Mouse (Mus musculus) bone marrow, adult 2 months (tissue): ENCODE results near the gene Cbarp. TPM values are rescaled to one million over a fixed set of nuclear protein-coding genes. Genes with fewer than 3 reads are reported as not detected.

Experiments used
- H3K27ac ChIP-seq: fragments of 200-500 bp; 2 replicates; pipeline ENCODE4 v1.5.1; 2012; ENCODE audit warnings: low read depth, mild to moderate bottlenecking, control low read depth, inconsistent platforms, low read length; ENCODE audit not compliant: control insufficient read depth, poor library complexity, insufficient read depth
- H3K4me1 ChIP-seq: fragments of 200-500 bp; 2 replicates; pipeline ENCODE4 v1.6.1; 2011; ENCODE audit warnings: low read length; ENCODE audit not compliant: control insufficient read depth, insufficient read depth
- H3K4me3 ChIP-seq: fragments of 200-500 bp; replicated peaks from 2 replicates; pipeline ENCODE3; 2011; ENCODE audit warnings: mild to moderate bottlenecking, low read depth, low read length, control low read depth; ENCODE audit not compliant: control insufficient read depth
- CTCF ChIP-seq: fragments of 200-500 bp; IDR thresholded peaks from 2 replicates; pipeline ENCODE4 v1.5.1; 2011; ENCODE audit warnings: low read length, control low read depth; ENCODE audit not compliant: control insufficient read depth, insufficient read depth
- POLR2A ChIP-seq: fragments of 200-500 bp; IDR thresholded peaks from 2 replicates; pipeline ENCODE4 v1.6.1; 2011; ENCODE audit warnings: low read depth, mild to moderate bottlenecking, control low read depth, low read length, borderline replicate concordance; ENCODE audit not compliant: control insufficient read depth
- WGBS: fragments of 180-500 bp; shearing (Covaris S2); methylation state at CpG from one replicate; pipeline ENCODE4 v1.1.7; 2018; 5-methylcytosine and 5-hydroxymethylcytosine counted together
- polyA plus RNA-seq: library from polyadenylated mRNA; stranded (reverse); fragments of >200 nt; gene quantifications from 2 replicates; pipeline ENCODE4 v1.2.4, GENCODE M21; 2011; ENCODE audit warnings: low replicate concordance; ENCODE audit not compliant: missing spikeins, insufficient read depth, insufficient read length

The Cbarp gene
- polyA plus RNA-seq, 1 experiment = 3.7 TPM

DNA sequence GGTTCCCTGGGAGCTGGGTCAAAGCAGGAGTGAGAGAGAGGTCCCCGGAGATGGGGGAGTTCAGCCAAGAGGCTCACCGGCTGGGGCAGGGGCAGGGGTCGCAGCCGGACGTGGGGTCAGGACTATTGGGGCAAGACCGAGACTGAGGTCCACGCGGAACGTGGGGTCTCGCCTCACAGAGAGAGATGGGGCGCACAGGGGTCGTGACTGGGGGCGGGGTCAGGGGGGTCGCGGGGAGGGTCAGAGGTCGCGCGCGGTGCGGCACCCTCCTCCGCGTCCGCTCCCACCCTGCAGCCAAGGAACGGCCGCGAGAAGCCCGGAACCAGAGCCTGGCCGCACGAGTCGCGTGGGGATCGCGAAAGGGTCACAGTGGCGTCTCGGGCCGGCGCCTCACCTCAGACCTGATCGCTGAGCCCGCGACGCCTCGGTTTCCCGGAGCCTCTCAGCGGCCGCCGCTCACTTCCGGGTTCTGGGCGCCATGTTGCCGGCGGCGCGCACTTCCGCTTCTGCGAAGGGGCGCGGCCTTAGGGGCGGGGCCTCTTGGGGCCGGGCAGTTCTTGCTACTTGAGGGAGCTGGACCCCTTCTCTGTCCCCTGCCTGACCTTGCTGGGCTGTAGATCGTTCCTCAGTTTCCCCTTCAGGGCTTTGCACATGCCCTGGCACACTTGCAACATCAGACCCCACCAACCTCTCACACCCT lies 38.3 kb downstream of the Cbarp start:
- WGBS = 1% methylated on average over 59 of the region's 59 CpGs
- TF ChIP-seq CTCF = no peak; the same call in 1 of the 2 replicates
- TF ChIP-seq POLR2A = peak; percentile 94; the same call in 1 of the 2 replicates
- Histone ChIP-seq H3K27ac (peak overlapping the region; percentile 96), H3K4me1 (peaks cover 13% of the 10 kb centered on the region), H3K4me3 (peak overlapping the region; percentile 97)

DNA sequence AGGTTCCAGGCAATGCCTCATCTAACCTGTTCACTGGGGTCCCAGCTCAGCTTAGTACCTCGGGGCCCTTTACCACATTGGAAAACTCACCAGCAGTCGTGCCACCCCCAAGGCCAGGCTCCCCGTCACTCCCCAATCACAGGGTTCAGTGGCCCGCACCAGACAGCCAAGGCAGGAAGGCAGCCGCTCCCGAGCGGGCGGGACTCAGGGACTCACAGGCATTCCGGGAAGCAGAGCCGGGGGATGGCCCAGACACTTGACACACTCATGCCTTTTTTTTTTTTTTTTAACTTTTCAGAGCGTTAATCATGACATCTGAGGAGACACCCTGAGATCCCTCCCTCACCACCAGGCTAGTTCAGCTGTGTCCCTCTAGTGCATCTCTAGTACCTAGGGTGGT lies 39.7 kb downstream of the Cbarp start:
- H3K27ac ChIP-seq = peak overlapping the region; percentile 17; the same call in 1 of the 2 replicates
- 72% methylated on average over 11 of the region's 11 CpGs for WGBS

DNA sequence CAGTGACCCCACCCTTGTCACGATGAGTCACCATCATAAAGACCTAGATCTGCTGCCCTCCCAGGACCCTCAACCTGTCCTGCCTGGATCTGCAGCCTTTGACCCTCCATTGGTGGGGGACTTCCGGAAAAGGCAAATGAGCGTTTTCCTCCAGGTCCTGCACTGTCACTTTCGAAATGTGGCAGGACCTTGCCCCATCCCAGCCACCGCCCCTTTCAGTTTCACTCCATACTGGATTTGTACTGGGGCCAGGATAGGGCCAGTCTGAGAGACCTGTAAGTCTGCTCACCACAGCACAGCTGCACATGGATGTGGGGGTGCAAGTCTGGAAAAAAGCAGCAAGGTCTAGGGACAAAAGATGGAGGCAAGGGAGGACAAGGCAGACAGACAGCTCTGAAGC lies 42.0 kb downstream of the Cbarp start:
- H3K4me1 ChIP-seq = peaks cover 14% of the 10 kb centered on the region
- TF ChIP-seq CTCF (no peak), POLR2A (no peak)
- WGBS = 42% methylated on average over 5 of the region's 5 CpGs
- H3K4me3 ChIP-seq = peak overlapping the region; percentile 30
- H3K27ac ChIP-seq = peak overlapping the region; percentile 27; the same call in 1 of the 2 replicates

More for the DNA sequence above, 39.7 kb downstream of the Cbarp start:
- Histone ChIP-seq H3K4me1 (peaks cover 14% of the 10 kb centered on the region), H3K4me3 (peak overlapping the region; percentile 97)
- TF ChIP-seq CTCF = no peak
- TF ChIP-seq POLR2A = no peak

DNA sequence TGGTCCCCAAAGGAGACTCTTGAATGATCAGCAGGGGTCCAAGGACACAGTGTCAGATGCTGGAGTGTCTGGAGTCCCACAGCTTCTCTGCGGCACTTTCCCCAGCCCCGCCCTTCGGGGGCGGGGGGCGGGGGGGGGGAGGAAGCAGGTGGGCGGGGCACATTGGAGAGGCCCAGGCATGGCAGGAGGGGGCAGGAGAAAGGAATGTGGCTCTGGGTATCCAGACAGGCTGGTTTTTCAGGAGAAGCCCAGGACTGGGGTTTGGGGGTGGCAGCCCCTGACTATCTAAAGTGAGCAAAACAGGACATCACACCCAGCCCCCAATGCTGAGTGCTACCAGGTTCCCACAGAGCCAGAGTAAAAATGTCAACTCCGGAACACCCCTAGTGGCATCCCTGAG lies 43.4 kb downstream of the Cbarp start:
- no peak overlapping the region for H3K4me3 ChIP-seq
- H3K4me1 ChIP-seq = peaks cover 11% of the 10 kb centered on the region
- no peak overlapping the region for H3K27ac ChIP-seq
- WGBS = 13% methylated on average over 7 of the region's 7 CpGs
- TF ChIP-seq POLR2A (no peak), CTCF (no peak)

DNA sequence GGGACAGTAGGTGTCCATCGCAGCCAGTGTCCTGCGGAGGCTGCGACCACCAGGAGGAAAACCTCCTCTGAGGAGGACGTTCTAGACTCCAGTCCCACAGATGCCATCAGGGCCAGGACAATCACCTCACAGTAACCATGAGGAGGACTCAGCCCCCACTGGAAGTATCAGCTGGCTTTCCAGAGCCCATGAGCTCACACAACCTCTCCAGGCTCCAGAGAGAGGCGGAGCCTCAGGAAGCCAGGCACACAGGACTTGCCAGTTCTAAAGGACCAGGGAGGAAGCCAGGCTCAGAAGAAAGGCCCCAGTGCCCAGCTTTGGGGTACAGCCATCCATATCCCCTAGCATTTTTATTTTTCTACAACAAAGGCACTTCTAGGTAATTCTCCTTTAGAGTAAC lies 45.1 kb downstream of the Cbarp start:
- Histone ChIP-seq H3K27ac (no peak overlapping the region), H3K4me3 (no peak overlapping the region), H3K4me1 (peaks cover 9% of the 10 kb centered on the region)
- WGBS = 94% methylated on average over 5 of the region's 5 CpGs
- no peak for TF ChIP-seq CTCF
- TF ChIP-seq POLR2A = no peak

DNA sequence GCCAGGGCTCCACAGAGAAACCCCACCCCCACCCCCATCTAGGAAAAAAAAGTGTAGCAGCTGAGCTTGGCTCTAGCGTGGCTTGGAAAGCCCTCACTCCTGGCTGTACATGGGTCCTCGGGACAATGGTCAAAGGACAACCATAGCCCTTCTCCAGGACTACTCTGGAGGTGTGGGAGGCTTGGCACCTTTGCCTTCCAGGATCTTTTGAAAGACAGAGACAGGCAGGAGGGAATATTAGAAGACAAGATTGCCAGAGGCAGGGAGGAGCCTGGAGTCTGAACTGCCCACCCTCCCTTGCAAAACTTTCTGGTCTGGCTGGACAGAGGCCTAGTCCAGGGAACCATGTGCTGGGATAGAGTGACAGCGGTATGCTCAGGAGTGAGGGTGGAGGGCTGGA lies 46.0 kb downstream of the Cbarp start:
- Histone ChIP-seq H3K4me3 (no peak overlapping the region), H3K4me1 (peaks cover 7% of the 10 kb centered on the region), H3K27ac (no peak overlapping the region)
- WGBS = 87% methylated on average over 3 of the region's 3 CpGs
- TF ChIP-seq CTCF = no peak
- no peak for TF ChIP-seq POLR2A

DNA sequence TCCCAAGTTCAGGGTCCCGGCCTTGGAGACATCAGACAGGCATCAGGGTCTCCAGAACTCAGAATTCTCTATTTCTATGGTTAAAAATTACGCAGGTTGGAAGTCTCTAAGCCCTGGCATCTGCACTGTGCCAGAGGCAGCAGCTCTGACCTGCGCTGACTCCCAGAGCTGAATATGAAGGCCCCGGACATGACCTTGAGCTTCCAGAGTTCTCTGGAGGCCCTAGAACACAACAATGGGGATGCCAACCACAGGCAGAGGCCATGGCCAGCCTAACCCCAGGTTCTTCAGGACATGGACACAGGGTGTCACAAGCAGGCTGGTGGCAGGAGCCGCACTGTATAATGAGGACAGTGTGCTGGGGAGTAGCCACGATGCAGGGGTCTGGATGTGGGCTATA lies 46.5 kb downstream of the Cbarp start:
- Histone ChIP-seq H3K27ac (no peak overlapping the region), H3K4me3 (no peak overlapping the region), H3K4me1 (peaks cover 7% of the 10 kb centered on the region)
- 89% methylated on average over 6 of the region's 6 CpGs for WGBS
- TF ChIP-seq POLR2A (no peak), CTCF (no peak)

DNA sequence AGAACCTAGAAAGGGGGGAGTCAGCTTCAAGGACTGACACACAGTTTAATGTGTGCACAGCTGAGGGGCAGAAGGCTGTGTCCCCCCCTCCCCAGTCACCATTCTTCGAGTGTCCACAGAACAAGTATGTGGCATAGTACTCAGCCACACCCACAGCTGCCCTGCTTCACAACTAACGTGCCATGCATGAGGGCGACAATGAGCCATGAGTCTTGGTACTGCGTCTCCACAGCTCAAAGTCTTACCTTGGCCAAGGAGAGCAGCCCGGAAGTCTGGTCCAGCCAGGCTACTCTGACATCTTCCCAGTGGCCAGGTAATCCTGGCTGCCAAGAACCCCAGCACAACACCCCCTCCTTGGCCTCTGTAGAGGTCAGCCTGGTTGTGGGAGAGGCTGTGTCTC lies 47.9 kb downstream of the Cbarp start:
- Histone ChIP-seq H3K4me1 (peaks cover 5% of the 10 kb centered on the region), H3K4me3 (no peak overlapping the region), H3K27ac (no peak overlapping the region)
- TF ChIP-seq POLR2A = no peak
- no peak for TF ChIP-seq CTCF
- WGBS = 79% methylated on average over 5 of the region's 5 CpGs

DNA sequence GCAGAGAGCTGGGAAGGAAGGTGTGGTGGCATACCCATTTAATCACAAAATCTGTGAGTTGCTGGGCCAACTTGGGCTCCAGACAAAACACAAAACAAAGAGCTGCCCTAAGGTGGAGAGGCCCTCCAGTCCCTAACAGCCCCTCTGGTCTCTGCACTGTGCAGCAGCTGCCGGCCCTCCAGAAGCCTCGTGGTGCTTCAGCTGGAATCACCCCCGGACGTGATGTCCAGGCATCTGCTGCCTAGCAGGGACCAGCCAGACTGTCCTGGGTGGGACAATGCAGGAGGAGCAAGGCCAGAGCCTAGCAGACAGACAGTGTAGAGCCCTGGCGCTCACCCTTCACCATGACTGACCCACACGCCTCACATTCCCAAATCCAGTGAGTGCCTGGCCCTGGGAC lies 49.1 kb downstream of the Cbarp start:
- WGBS = 94% methylated on average over 6 of the region's 6 CpGs
- TF ChIP-seq CTCF (no peak), POLR2A (no peak)
- no peak overlapping the region for H3K4me3 ChIP-seq
- H3K27ac ChIP-seq = no peak overlapping the region
- H3K4me1 ChIP-seq = peaks cover 11% of the 10 kb centered on the region
